Mouse (Mus musculus): ENCODE measurements around the gene Snx25.

- no peak for TF ChIP-seq ELF1 (IDR thresholded peaks at IDR 0.05; ENCODE audit: low read depth, low read length)
- TF ChIP-seq TBP (IDR thresholded peaks at IDR 0.05; ENCODE audit: low read depth, low read length) = no peak
- TF ChIP-seq CTCF (IDR thresholded peaks at IDR 0.05 in 2 of 3, conservative IDR thresholded peaks at IDR 0.05 in 1 of 3; ENCODE audit: control insufficient read depth in 1 of 3, insufficient read depth in 1 of 3, low read depth in 2 of 3, low read length in 3 of 3, poor library complexity in 1 of 3, severe bottlenecking in 1 of 3) = no peak
- TF ChIP-seq CHD2 (IDR thresholded peaks at IDR 0.05; ENCODE audit: low read length) = no peak
- no peak for TF ChIP-seq SMC3 (IDR thresholded peaks at IDR 0.05; ENCODE audit: low read depth, low read length)
- no peak for TF ChIP-seq SIN3A (IDR thresholded peaks at IDR 0.05; ENCODE audit: low read length)
- no peak for TF ChIP-seq MAZ (IDR thresholded peaks at IDR 0.05; ENCODE audit: low read depth, low read length)
- no peak for TF ChIP-seq USF1 (IDR thresholded peaks at IDR 0.05; ENCODE audit: low read depth, low read length)
- TF ChIP-seq ZNF384 (IDR thresholded peaks at IDR 0.05; ENCODE audit: low read depth, low read length) = no peak
- TF ChIP-seq GABPA (IDR thresholded peaks at IDR 0.05; ENCODE audit: low read depth, low read length) = no peak
- no peak for TF ChIP-seq MXI1 (IDR thresholded peaks at IDR 0.05; ENCODE audit: low read depth, low read length)
- no peak for TF ChIP-seq POLR2AphosphoS2 (IDR thresholded peaks at IDR 0.05; ENCODE audit: low read length)
These were observed 68.8 kb downstream of the Snx25 start for GRCm38 (mm10) chr8:46083141-46083540.

All from MEL (cell line).